Mouse (Mus musculus) embryonic facial prominence, embryonic 13.5 days (tissue): ENCODE measurements around the gene Olfr507. TPM values are rescaled to one million over a fixed set of nuclear protein-coding genes. Genes with fewer than 3 reads are reported as not detected.
"Not testable (repeated sequence)": the region's sequence is repeated elsewhere in the genome, so short reads cannot be mapped to it uniquely, and the experiment has no call there.

Experiments
- ATAC-seq: fragments of 200-750 bp; cut with Nextera tagmentation; 2 replicates; pipeline ENCODE4 v1.8.0; 2017; ENCODE audit warnings: low read depth; ENCODE audit not compliant: insufficient number of reproducible peaks, insufficient read depth, low FRiP score, low TSS enrichment
- H3K27ac ChIP-seq: fragments of 300-500 bp; sonication (generic); 2 replicates; pipeline ENCODE4 v1.5.1; 2015; ENCODE audit warnings: moderate library complexity, mild to moderate bottlenecking, inconsistent platforms
- H3K27me3 ChIP-seq: fragments of 300-500 bp; sonication (generic); 2 replicates; pipeline ENCODE4 v1.6.1; 2015; ENCODE audit warnings: mild to moderate bottlenecking, inconsistent platforms
- H3K36me3 ChIP-seq: fragments of 300-500 bp; sonication (generic); 2 replicates; pipeline ENCODE4 v1.6.1; 2015; ENCODE audit warnings: mild to moderate bottlenecking, inconsistent platforms
- H3K4me1 ChIP-seq: fragments of 300-500 bp; sonication (generic); 2 replicates; pipeline ENCODE4 v1.6.1; 2015; ENCODE audit warnings: inconsistent platforms
- H3K4me2 ChIP-seq: fragments of 300-500 bp; sonication (generic); 2 replicates; pipeline ENCODE4 v1.6.1; 2015; ENCODE audit warnings: moderate library complexity, mild to moderate bottlenecking, inconsistent platforms
- H3K4me3 ChIP-seq: fragments of 300-500 bp; sonication (generic); 2 replicates; pipeline ENCODE4 v1.5.1; 2015; ENCODE audit warnings: mild to moderate bottlenecking, inconsistent platforms
- H3K9ac ChIP-seq: fragments of 300-500 bp; sonication (generic); 2 replicates; pipeline ENCODE4 v1.6.1; 2015; ENCODE audit warnings: mild to moderate bottlenecking, inconsistent platforms
- H3K9me3 ChIP-seq: fragments of 300-500 bp; sonication (generic); 2 replicates; pipeline ENCODE4 v1.6.1; 2016; ENCODE audit warnings: inconsistent platforms
- WGBS: fragments of 180-500 bp; shearing (Covaris S2); methylation state at CpG from one replicate; pipeline ENCODE4 v1.1.7; 2015; ENCODE audit warnings: mixed read lengths; 5-methylcytosine and 5-hydroxymethylcytosine counted together
- polyA plus RNA-seq: library from polyadenylated mRNA; unstranded; fragments of >200 nt; fragmentation: Nextera tagmentation; extraction: Ambion mirVana; gene quantifications from 2 replicates; pipeline ENCODE4 v1.2.1, GENCODE M21; 2015

Gene Olfr507
- not detected in 2 replicates for polyA plus RNA-seq

- H3K4me2 ChIP-seq = no peak within 1 kb of the TSS
- no peak within 1 kb of the TSS for H3K27ac ChIP-seq
- no peak within 1 kb of the TSS for H3K4me3 ChIP-seq
- ATAC-seq = no peak
- H3K27me3 ChIP-seq = no peaks in the 10 kb centered on the region
- no peaks in the 10 kb centered on the region for H3K36me3 ChIP-seq
- H3K4me1 ChIP-seq = no peaks in the 10 kb centered on the region
- 79% methylated on average over 2 of the region's 2 CpGs for WGBS
- H3K9me3 ChIP-seq = no peaks in the 10 kb centered on the region
- no peak within 1 kb of the TSS for H3K9ac ChIP-seq
Observed at GRCm38 (mm10) chr7:108621514-108621913, at the start of gene Olfr507. Gene Olfr507 (plus strand): TSS chr7:108621814.

GRCm38 (mm10) chr7:108589797-108590196 is 31.8 kb upstream of the Olfr507 start:
- no peaks in the 10 kb centered on the region for H3K9me3 ChIP-seq
- no peak overlapping the region for H3K27ac ChIP-seq
- ATAC-seq = no peak
- H3K9ac ChIP-seq = no peak overlapping the region
- H3K4me3 ChIP-seq = no peak overlapping the region
- H3K36me3 ChIP-seq = no peaks in the 10 kb centered on the region
- H3K4me1 ChIP-seq = no peaks in the 10 kb centered on the region
- WGBS = 90% methylated on average over 1 of the region's 1 CpGs
- no peaks in the 10 kb centered on the region for H3K27me3 ChIP-seq
- H3K4me2 ChIP-seq = no peak overlapping the region

- H3K4me2 ChIP-seq, H3K9me3 ChIP-seq, H3K4me1 ChIP-seq, H3K27ac ChIP-seq, H3K4me3 ChIP-seq, H3K27me3 ChIP-seq, H3K36me3 ChIP-seq, ATAC-seq, H3K9ac ChIP-seq: not testable (repeated sequence)
- WGBS = 77% methylated on average over 3 of the region's 3 CpGs
Observed at GRCm38 (mm10) chr7:108601916-108602315, 19.7 kb upstream of the Olfr507 start.

- H3K27me3 ChIP-seq = no peaks in the 10 kb centered on the region
- H3K4me1 ChIP-seq = no peaks in the 10 kb centered on the region
- no peaks in the 10 kb centered on the region for H3K36me3 ChIP-seq
- no peaks in the 10 kb centered on the region for H3K9me3 ChIP-seq
- H3K4me3 ChIP-seq = no peak within 1 kb of the TSS
- ATAC-seq = no peak
- no peak within 1 kb of the TSS for H3K27ac ChIP-seq
- no peak within 1 kb of the TSS for H3K4me2 ChIP-seq
- no peak within 1 kb of the TSS for H3K9ac ChIP-seq
Observed at GRCm38 (mm10) chr7:108610487-108610886, 11.1 kb upstream of the Olfr507 start, which contains the start of gene Olfr506. Gene Olfr506 (plus strand): TSS chr7:108610787.

GRCm38 (mm10) chr7:108614110-108614509 is 7.5 kb upstream of the Olfr507 start:
- WGBS = 87% methylated on average over 2 of the region's 2 CpGs
- H3K4me2 ChIP-seq = no peak overlapping the region
- no peaks in the 10 kb centered on the region for H3K9me3 ChIP-seq
- H3K36me3 ChIP-seq = no peaks in the 10 kb centered on the region
- no peaks in the 10 kb centered on the region for H3K4me1 ChIP-seq
- H3K4me3 ChIP-seq = no peak overlapping the region
- H3K27ac ChIP-seq = no peak overlapping the region
- H3K27me3 ChIP-seq = no peaks in the 10 kb centered on the region
- no peak overlapping the region for H3K9ac ChIP-seq
- no peak for ATAC-seq

- not testable (repeated sequence) for H3K4me3 ChIP-seq, H3K9ac ChIP-seq, H3K27me3 ChIP-seq, H3K27ac ChIP-seq, H3K4me2 ChIP-seq, H3K36me3 ChIP-seq, H3K9me3 ChIP-seq, H3K4me1 ChIP-seq, ATAC-seq
- WGBS = 51% methylated on average over 3 of the region's 3 CpGs
Observed at GRCm38 (mm10) chr7:108616781-108617180, 4.8 kb upstream of the Olfr507 start.

- no peak for ATAC-seq
- Histone ChIP-seq H3K9ac (no peak within 1 kb of the TSS), H3K4me3 (no peak within 1 kb of the TSS), H3K4me1 (no peaks in the 10 kb centered on the region), H3K27me3 (no peaks in the 10 kb centered on the region), H3K4me2 (no peak within 1 kb of the TSS), H3K9me3 (no peaks in the 10 kb centered on the region), H3K36me3 (no peaks in the 10 kb centered on the region), H3K27ac (no peak within 1 kb of the TSS)
- 80% methylated on average over 3 of the region's 3 CpGs for WGBS
Observed at GRCm38 (mm10) chr7:108629694-108630093, 8.1 kb downstream of the Olfr507 start, which contains the start of gene Olfr508. Gene Olfr508 (plus strand): TSS chr7:108629994.

- no peak for ATAC-seq
- Histone ChIP-seq H3K9me3 (no peaks in the 10 kb centered on the region), H3K36me3 (no peaks in the 10 kb centered on the region), H3K4me3 (no peak within 1 kb of the TSS), H3K9ac (no peak within 1 kb of the TSS), H3K27ac (no peak within 1 kb of the TSS), H3K27me3 (no peaks in the 10 kb centered on the region), H3K4me1 (no peaks in the 10 kb centered on the region), H3K4me2 (no peak within 1 kb of the TSS)
Observed at GRCm38 (mm10) chr7:108651806-108652205, 30.2 kb downstream of the Olfr507 start, which contains the start of gene Olfr509. Gene Olfr509 (minus strand): TSS chr7:108651906.

- Histone ChIP-seq H3K9me3 (no peaks in the 10 kb centered on the region), H3K9ac (no peak overlapping the region), H3K27ac (no peak overlapping the region), H3K4me2 (no peak overlapping the region), H3K4me1 (no peaks in the 10 kb centered on the region), H3K36me3 (no peaks in the 10 kb centered on the region), H3K27me3 (no peaks in the 10 kb centered on the region), H3K4me3 (no peak overlapping the region)
- 85% methylated on average over 3 of the region's 3 CpGs for WGBS
- ATAC-seq = no peak
Observed at GRCm38 (mm10) chr7:108662419-108662818, 40.8 kb downstream of the Olfr507 start.

- WGBS = 81% methylated on average over 1 of the region's 1 CpGs
- no peaks in the 10 kb centered on the region for H3K4me1 ChIP-seq
- no peaks in the 10 kb centered on the region for H3K9me3 ChIP-seq
- no peak within 1 kb of the TSS for H3K4me3 ChIP-seq
- H3K27ac ChIP-seq = no peak within 1 kb of the TSS
- no peaks in the 10 kb centered on the region for H3K27me3 ChIP-seq
- no peak for ATAC-seq
- no peak within 1 kb of the TSS for H3K4me2 ChIP-seq
- no peaks in the 10 kb centered on the region for H3K36me3 ChIP-seq
- no peak within 1 kb of the TSS for H3K9ac ChIP-seq
Observed at GRCm38 (mm10) chr7:108666118-108666517, 44.5 kb downstream of the Olfr507 start, which contains the start of gene Olfr510. Gene Olfr510 (plus strand): TSS chr7:108666418.

GRCm38 (mm10) chr7:108671058-108671457 is 49.4 kb downstream of the Olfr507 start:
- no peak overlapping the region for H3K9ac ChIP-seq
- H3K4me1 ChIP-seq = no peaks in the 10 kb centered on the region
- no peak overlapping the region for H3K4me3 ChIP-seq
- H3K9me3 ChIP-seq = no peaks in the 10 kb centered on the region
- no peak overlapping the region for H3K4me2 ChIP-seq
- H3K36me3 ChIP-seq = no peaks in the 10 kb centered on the region
- no peaks in the 10 kb centered on the region for H3K27me3 ChIP-seq
- H3K27ac ChIP-seq = no peak overlapping the region
- no peak for ATAC-seq
- 62% methylated on average over 1 of the region's 1 CpGs for WGBS
